Mouse (Mus musculus) midbrain, embryonic 15.5 days (tissue): ENCODE results near the gene Atp5l. TPM values are rescaled to one million over a fixed set of nuclear protein-coding genes. Genes with fewer than 3 reads are reported as not detected.
A peak's percentile ranks its signal among the peaks of the same experiment; 100 is the strongest.

Experiments used
- ATAC-seq: fragments of 200-750 bp; cut with Nextera tagmentation; replicated peaks from 2 replicates; pipeline ENCODE4 v1.8.0; 2017; ENCODE audit warnings: moderate TSS enrichment
- H3K27ac ChIP-seq: fragments of 300-500 bp; sonication (generic); 2 replicates; pipeline ENCODE4 v1.5.1; 2015; ENCODE audit warnings: mild to moderate bottlenecking, inconsistent platforms
- H3K27me3 ChIP-seq: fragments of 300-500 bp; sonication (generic); replicated peaks from 2 replicates; pipeline ENCODE4 v1.6.1; 2015; ENCODE audit warnings: inconsistent platforms
- H3K36me3 ChIP-seq: fragments of 300-500 bp; sonication (generic); replicated peaks from 2 replicates; pipeline ENCODE4 v1.6.1; 2015; ENCODE audit warnings: inconsistent platforms
- H3K4me1 ChIP-seq: fragments of 300-500 bp; sonication (generic); 2 replicates; pipeline ENCODE4 v1.6.1; 2015; ENCODE audit warnings: inconsistent platforms
- H3K4me2 ChIP-seq: fragments of 300-500 bp; sonication (generic); 2 replicates; pipeline ENCODE4 v1.6.1; 2015; ENCODE audit warnings: inconsistent platforms, mild to moderate bottlenecking, moderate library complexity
- H3K4me3 ChIP-seq: fragments of 300-500 bp; sonication (generic); 2 replicates; pipeline ENCODE4 v1.5.1; 2015; ENCODE audit warnings: mild to moderate bottlenecking, inconsistent platforms
- H3K9ac ChIP-seq: fragments of 300-500 bp; sonication (generic); 2 replicates; pipeline ENCODE4 v1.6.1; 2015; ENCODE audit warnings: mild to moderate bottlenecking, inconsistent platforms
- H3K9me3 ChIP-seq: fragments of 300-500 bp; sonication (generic); 2 replicates; pipeline ENCODE4 v1.6.1; 2016; ENCODE audit warnings: inconsistent platforms
- WGBS: fragments of 180-500 bp; shearing (Covaris S2); methylation state at CpG from one replicate; pipeline ENCODE4 v1.1.7; 2015; ENCODE audit warnings: mixed read lengths; 5-methylcytosine and 5-hydroxymethylcytosine counted together
- polyA plus RNA-seq: library from polyadenylated mRNA; unstranded; fragments of >200 nt; fragmentation: Nextera tagmentation; extraction: Ambion mirVana; gene quantifications from 2 replicates; pipeline ENCODE4 v1.2.1, GENCODE M21; 2015

The Atp5l gene
- polyA plus RNA-seq, 1 experiment from 2014 or later: 687 TPM

GRCm38 (mm10) chr9:44890122-44890521, 30.4 kb downstream of the Atp5l start:
- H3K4me2 ChIP-seq: no peak overlapping the region
- 65% methylated on average over 2 of the region's 2 CpGs for WGBS
- no peak overlapping the region for H3K4me3 ChIP-seq
- no peaks in the 10 kb centered on the region for H3K4me1 ChIP-seq
- no peak overlapping the region for H3K9ac ChIP-seq
- no peaks in the 10 kb centered on the region for H3K9me3 ChIP-seq
- H3K27me3 ChIP-seq: no peaks in the 10 kb centered on the region
- no peak for ATAC-seq
- H3K36me3 ChIP-seq: no peaks in the 10 kb centered on the region
- H3K27ac ChIP-seq: no peak overlapping the region

GRCm38 (mm10) chr9:44888114-44888624, 32.4 kb downstream of the Atp5l start:
- no peak overlapping the region for H3K4me2 ChIP-seq
- no peaks in the 10 kb centered on the region for H3K36me3 ChIP-seq
- H3K4me3 ChIP-seq: no peak overlapping the region
- 87% methylated on average over 7 of the region's 7 CpGs for WGBS
- no peak overlapping the region for H3K27ac ChIP-seq
- H3K27me3 ChIP-seq: no peaks in the 10 kb centered on the region
- ATAC-seq: no peak
- H3K9me3 ChIP-seq: no peaks in the 10 kb centered on the region
- H3K4me1 ChIP-seq: 0 out of 2 replicates have a peak, but pooled peaks cover 3% of the 10 kb centered on the region
- H3K9ac ChIP-seq: no peak overlapping the region

DNA sequence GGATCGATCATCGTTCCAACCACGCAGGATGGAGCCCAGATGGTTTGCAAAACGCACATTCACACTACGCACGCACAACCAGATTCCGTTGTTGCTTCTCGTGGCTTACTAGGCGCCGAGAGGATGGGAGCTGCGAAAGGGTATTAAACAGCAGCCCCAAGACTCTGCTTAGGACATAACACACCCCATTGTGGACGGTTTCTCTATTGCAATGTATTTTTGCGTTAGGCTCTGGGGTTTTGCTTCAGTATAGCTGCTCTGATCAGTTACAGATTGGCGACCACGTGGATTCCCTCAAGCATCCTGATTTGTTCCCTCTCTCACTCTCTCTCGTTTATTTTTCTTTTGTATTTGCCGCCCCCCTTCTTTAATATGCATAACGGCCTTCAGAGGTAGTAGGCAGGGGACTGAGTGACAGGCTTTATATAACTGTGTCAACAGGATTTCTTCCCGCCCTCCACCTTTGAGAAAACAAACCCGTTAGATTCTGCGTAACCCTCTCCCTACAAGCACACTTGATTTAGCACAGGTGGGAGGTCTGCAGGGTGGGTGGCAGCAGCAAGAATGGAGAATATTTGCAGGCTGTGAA, 37.5 kb downstream of the Atp5l start:
- peak overlapping the region; percentile 98 for H3K27ac ChIP-seq

DNA sequence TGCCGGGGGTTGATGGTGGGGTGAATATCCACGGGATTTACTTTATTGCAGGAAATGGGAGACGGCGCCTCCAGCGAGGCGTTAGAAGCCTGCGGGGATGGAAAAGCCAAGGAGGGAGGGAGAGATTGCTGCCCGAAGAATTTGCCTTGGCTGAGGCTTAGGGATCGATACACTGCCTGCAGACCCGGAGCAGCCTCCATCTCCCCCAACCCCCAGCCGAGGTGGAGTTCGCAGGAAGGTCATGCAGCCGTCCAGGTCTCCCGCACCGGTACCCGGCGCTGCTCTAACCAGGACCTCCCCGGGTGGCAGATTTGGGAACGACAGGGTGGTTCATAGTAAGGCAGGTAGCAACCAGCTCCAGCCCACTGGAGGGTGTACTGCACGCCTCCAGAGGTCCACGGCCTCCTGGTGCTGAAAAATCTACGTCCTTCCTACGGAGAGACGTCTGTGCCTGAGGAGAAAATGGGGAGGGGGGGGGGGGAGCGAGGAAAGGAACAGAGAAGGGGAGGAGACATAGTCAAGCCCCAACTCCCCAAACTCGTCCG, 38.0 kb downstream of the Atp5l start:
- peak overlapping the region; percentile 97 for H3K9ac ChIP-seq
- ATAC-seq: peak; percentile 68
- H3K4me3 ChIP-seq: peak overlapping the region; percentile 96
- H3K4me1 ChIP-seq: peaks cover 28% of the 10 kb centered on the region
- WGBS: under 1% methylated on average over 26 of the region's 27 CpGs
- H3K4me2 ChIP-seq: peak overlapping the region; percentile 98
- H3K36me3 ChIP-seq: no peaks in the 10 kb centered on the region
- H3K27ac ChIP-seq: peak overlapping the region; percentile 98
- H3K9me3 ChIP-seq: no peaks in the 10 kb centered on the region
- no peaks in the 10 kb centered on the region for H3K27me3 ChIP-seq

More for the DNA sequence above, 37.5 kb downstream of the Atp5l start:
- peak overlapping the region; percentile 96 for H3K4me3 ChIP-seq
- ATAC-seq: peak; percentile 9; the same call in 1 of the 2 replicates
- H3K9me3 ChIP-seq: no peaks in the 10 kb centered on the region
- peaks cover 22% of the 10 kb centered on the region for H3K4me1 ChIP-seq
- WGBS: under 1% methylated on average over 21 of the region's 21 CpGs
- no peaks in the 10 kb centered on the region for H3K27me3 ChIP-seq
- H3K9ac ChIP-seq: peak overlapping the region; percentile 97
- peak overlapping the region; percentile 98 for H3K4me2 ChIP-seq
- H3K36me3 ChIP-seq: no peaks in the 10 kb centered on the region

DNA sequence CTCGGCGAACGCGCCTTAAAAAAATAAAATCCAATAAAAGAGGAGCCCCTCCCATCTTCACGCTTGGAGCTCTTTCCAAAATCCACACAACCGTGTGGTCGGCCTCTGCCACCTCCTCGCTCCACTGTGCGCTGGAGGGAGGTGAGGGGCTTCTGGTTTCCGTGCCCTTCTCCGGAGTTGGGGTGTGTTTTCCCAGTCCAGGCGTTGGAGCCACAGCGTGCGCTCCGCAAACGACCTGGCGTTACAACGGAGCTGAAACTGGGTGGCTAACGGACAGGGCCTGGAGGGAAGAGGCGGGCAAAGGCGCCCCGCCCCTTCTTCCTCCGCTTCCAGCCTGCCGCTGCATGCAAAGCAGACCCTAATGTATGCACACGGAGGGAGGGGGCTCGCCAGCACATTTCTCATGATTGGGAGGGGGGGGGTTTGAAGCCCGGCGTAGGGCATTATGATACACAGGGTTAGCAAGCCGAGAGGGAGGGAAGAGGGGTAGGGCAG, 38.6 kb downstream of the Atp5l start:
- under 1% methylated on average over 28 of the region's 29 CpGs for WGBS
- no peaks in the 10 kb centered on the region for H3K27me3 ChIP-seq
- H3K4me3 ChIP-seq: peak overlapping the region; percentile 96
- peak; percentile 86 for ATAC-seq
- H3K4me1 ChIP-seq: peaks cover 33% of the 10 kb centered on the region
- H3K4me2 ChIP-seq: peak overlapping the region; percentile 98
- H3K36me3 ChIP-seq: no peaks in the 10 kb centered on the region
- H3K9ac ChIP-seq: peak overlapping the region; percentile 97
- H3K27ac ChIP-seq: peak overlapping the region; percentile 98
- H3K9me3 ChIP-seq: no peaks in the 10 kb centered on the region

- no peaks in the 10 kb centered on the region for H3K27me3 ChIP-seq
- H3K4me3 ChIP-seq: peak within 1 kb of the TSS; percentile 96
- peak within 1 kb of the TSS; percentile 97 for H3K9ac ChIP-seq
- no peaks in the 10 kb centered on the region for H3K36me3 ChIP-seq
- peaks cover 39% of the 10 kb centered on the region for H3K4me1 ChIP-seq
- WGBS: under 1% methylated on average over 36 of the region's 71 CpGs
- peak within 1 kb of the TSS; percentile 98 for H3K27ac ChIP-seq
- H3K9me3 ChIP-seq: no peaks in the 10 kb centered on the region
- ATAC-seq: peak; percentile 75
- H3K4me2 ChIP-seq: peak within 1 kb of the TSS; percentile 98
These were observed 39.2 kb downstream of the Atp5l start, which contains the start of gene Kmt2a for GRCm38 (mm10) chr9:44881221-44881871. Kmt2a (minus strand) TSS chr9:44881296.

DNA sequence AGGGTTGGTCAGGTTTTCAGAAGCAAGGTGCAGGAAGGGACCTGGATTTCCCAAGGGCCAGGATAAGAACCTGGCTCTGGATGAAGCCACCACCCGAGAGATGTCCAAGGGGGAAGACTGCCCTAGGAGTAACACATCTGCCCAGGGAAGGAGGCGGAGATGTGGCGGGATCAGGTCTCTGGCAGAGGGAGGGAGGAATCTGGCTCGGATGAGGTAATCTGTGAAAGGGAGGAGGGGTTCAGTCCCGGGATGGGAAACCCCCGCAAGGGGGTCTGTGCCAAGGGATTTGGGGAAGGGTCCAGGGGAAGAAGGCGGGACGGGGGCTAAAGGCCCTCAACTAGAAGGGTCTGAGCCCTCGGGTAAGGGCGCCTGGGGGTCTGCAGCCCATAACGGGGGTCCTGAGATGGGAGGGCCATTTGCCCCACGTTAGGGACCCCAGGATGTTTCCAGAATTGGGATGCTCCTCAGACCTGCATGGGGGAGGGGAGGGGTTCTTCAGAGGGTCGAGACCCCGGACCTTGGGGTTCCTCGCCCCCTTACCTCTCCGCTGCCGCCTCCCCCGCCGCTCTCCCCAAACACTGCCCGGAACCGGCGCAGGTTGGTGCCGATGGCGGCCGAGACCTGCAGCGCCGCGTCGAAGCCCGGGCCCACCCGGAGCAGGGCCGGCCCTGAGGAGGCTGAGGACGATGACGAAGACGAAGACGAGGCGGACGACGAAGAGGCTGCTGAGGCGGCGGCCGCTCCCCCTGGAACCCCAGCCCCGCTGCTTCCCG, 40.0 kb downstream of the Atp5l start:
- H3K4me1 ChIP-seq: peaks cover 48% of the 10 kb centered on the region
- H3K9ac ChIP-seq: peak overlapping the region; percentile 97
- peak; percentile 35; the same call in 1 of the 2 replicates for ATAC-seq
- no peaks in the 10 kb centered on the region for H3K27me3 ChIP-seq
- no peaks in the 10 kb centered on the region for H3K36me3 ChIP-seq
- peak overlapping the region; percentile 98 for H3K27ac ChIP-seq
- under 1% methylated on average over 31 of the region's 44 CpGs for WGBS
- H3K9me3 ChIP-seq: no peaks in the 10 kb centered on the region
- peak overlapping the region; percentile 96 for H3K4me3 ChIP-seq
- H3K4me2 ChIP-seq: peak overlapping the region; percentile 98

GRCm38 (mm10) chr9:44879694-44880271, 40.8 kb downstream of the Atp5l start:
- Histone ChIP-seq H3K4me3 (peak overlapping the region; percentile 96), H3K27me3 (no peaks in the 10 kb centered on the region), H3K9me3 (no peaks in the 10 kb centered on the region), H3K4me2 (peak overlapping the region; percentile 98), H3K4me1 (peaks cover 54% of the 10 kb centered on the region), H3K36me3 (no peaks in the 10 kb centered on the region), H3K9ac (peak overlapping the region; percentile 97), H3K27ac (peak overlapping the region; percentile 98)
- no peak for ATAC-seq
- WGBS: under 1% methylated on average over 13 of the region's 13 CpGs

DNA sequence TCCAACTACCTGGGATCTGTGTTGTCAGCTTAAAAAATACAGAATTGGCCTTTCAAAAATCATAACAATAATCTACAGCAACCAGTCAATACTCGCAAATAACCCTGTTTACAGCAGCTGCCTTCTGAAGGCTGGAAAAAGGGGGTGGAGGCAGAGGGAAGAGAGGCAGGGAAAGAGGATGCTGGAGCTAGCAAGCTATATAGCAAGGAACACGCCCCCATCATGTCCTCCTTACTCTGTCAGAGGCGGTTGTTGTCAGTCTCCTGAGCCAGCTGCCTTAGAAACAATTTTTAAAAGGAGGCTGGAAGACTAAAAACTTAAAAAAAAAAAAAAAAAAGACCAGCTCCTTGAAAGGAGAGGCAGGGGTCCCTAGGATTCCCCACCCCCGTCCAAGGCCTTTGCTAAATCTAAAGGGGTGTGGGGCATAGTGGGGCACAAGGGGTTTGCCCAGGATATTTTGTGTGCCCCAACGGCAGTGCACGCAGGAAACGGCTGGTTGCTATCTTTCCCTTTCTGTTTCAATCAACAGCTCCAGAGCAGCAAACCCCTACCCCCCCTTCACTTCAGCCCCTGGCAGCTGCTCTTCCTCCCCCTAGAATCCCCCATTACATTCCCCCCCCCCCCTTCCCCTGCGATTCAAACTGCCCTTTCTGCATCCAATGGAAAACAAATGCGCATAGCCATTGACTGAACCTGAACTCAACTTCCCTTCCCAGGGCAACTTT, 41.6 kb downstream of the Atp5l start:
- Histone ChIP-seq H3K27me3 (no peaks in the 10 kb centered on the region), H3K9ac (peak overlapping the region; percentile 97), H3K9me3 (no peaks in the 10 kb centered on the region), H3K4me1 (peaks cover 61% of the 10 kb centered on the region), H3K4me3 (peak overlapping the region; percentile 96), H3K4me2 (peak overlapping the region; percentile 98), H3K27ac (peak overlapping the region; percentile 98), H3K36me3 (no peaks in the 10 kb centered on the region)
- WGBS: 17% methylated on average over 9 of the region's 9 CpGs
- no peak for ATAC-seq

DNA sequence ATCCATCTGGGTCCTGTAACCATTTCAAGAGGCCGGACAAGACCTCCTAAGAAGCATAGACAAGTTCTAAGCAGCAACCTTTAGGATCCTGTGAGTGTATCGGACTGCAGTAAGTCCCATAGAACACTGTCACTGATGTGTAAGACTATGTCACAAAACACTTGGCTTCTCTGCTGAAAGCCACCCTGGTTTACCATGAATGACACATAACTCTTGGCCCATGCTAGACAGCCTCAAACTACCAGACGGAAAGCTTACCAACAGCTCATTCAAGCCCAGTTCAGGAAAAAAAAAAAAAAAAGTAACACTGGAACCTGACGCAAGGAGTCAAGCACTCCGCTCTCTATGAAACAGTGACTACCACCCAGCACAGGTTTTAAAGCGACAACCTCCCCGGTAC, 42.9 kb downstream of the Atp5l start:
- Histone ChIP-seq H3K9ac (no peak overlapping the region), H3K36me3 (no peaks in the 10 kb centered on the region), H3K27me3 (no peaks in the 10 kb centered on the region), H3K4me2 (peak overlapping the region; percentile 98; the same call in 1 of the 2 replicates), H3K4me3 (no peak overlapping the region), H3K4me1 (peaks cover 70% of the 10 kb centered on the region), H3K9me3 (no peaks in the 10 kb centered on the region), H3K27ac (no peak overlapping the region)
- no peak for ATAC-seq
- 87% methylated on average over 7 of the region's 7 CpGs for WGBS

- Histone ChIP-seq H3K9me3 (no peaks in the 10 kb centered on the region), H3K36me3 (no peaks in the 10 kb centered on the region), H3K4me1 (peaks cover 73% of the 10 kb centered on the region), H3K27me3 (no peaks in the 10 kb centered on the region), H3K27ac (no peak overlapping the region), H3K9ac (no peak overlapping the region), H3K4me2 (peak overlapping the region; percentile 19), H3K4me3 (no peak overlapping the region)
- 49% methylated on average over 7 of the region's 7 CpGs for WGBS
- no peak for ATAC-seq
These were observed 45.1 kb downstream of the Atp5l start for GRCm38 (mm10) chr9:44875476-44875875.
